Mouse (Mus musculus) layer of hippocampus, adult 18-20 months (tissue): ENCODE data around the gene Calcrl. TPM values are rescaled to one million over a fixed set of nuclear protein-coding genes. Genes with fewer than 3 reads are reported as not detected.
A peak's percentile ranks its signal among the peaks of the same experiment; 100 is the strongest.

Source experiments
- DNase-seq, 2 experiments: peaks; one replicate each; pipeline ENCODE4 v3.0.0; 2022; ENCODE audit warnings: low spot score in 2 of 2
- long read RNA-seq: library from polyadenylated mRNA; stranded (forward); transcript quantifications from one replicate; pipeline ENCODE4 v2.0.0, GENCODE M21; 2021
- total RNA-seq, 2 experiments: library from RNA; stranded (reverse); gene quantifications; 2 replicates each; pipeline ENCODE4 v1.2.3; 2021

Gene Calcrl
- 1 to 10 TPM; 6.9 to 8.5 TPM for total RNA-seq
- long read RNA-seq, partial matches to known transcripts: 1 of 1 reads
- long read RNA-seq, other reads (novel, unspliced or antisense): 0 of 1 reads

- DNase-seq: peak; percentile 34 to 53
These were observed at the start of gene Calcrl for GRCm38 (mm10) chr2:84425138-84425537. Calcrl (minus strand) TSS chr2:84425411.

GRCm38 (mm10) chr2:84474651-84475050 is 49.4 kb upstream of the Calcrl start:
- no peak for DNase-seq

GRCm38 (mm10) chr2:84473941-84474530 is 48.8 kb upstream of the Calcrl start:
- DNase-seq: no peak

GRCm38 (mm10) chr2:84467391-84467790 is 42.2 kb upstream of the Calcrl start:
- no peak for DNase-seq

GRCm38 (mm10) chr2:84464956-84465355 is 39.7 kb upstream of the Calcrl start:
- DNase-seq: no peak

- DNase-seq: no peak
These were observed 37.2 kb upstream of the Calcrl start for GRCm38 (mm10) chr2:84462411-84462810.

- no peak for DNase-seq
These were observed 34.5 kb upstream of the Calcrl start for GRCm38 (mm10) chr2:84459651-84460177.

GRCm38 (mm10) chr2:84457221-84457620 is 32.0 kb upstream of the Calcrl start:
- DNase-seq: no peak

GRCm38 (mm10) chr2:84455236-84455799 is 30.1 kb upstream of the Calcrl start:
- DNase-seq: peak; percentile 38 to 82

- peak in 1 of 2 experiments; percentile 13 for DNase-seq
These were observed 29.5 kb upstream of the Calcrl start for GRCm38 (mm10) chr2:84454551-84455235.

GRCm38 (mm10) chr2:84454051-84454450 is 28.8 kb upstream of the Calcrl start:
- peak in 1 of 2 experiments; percentile 55 for DNase-seq

GRCm38 (mm10) chr2:84445499-84445898 is 20.3 kb upstream of the Calcrl start:
- DNase-seq: no peak

GRCm38 (mm10) chr2:84441940-84442339 is 16.7 kb upstream of the Calcrl start:
- DNase-seq: no peak

- peak in 1 of 2 experiments; percentile 79 for DNase-seq
These were observed 4.5 kb upstream of the Calcrl start for GRCm38 (mm10) chr2:84429724-84430123.

- no peak for DNase-seq
These were observed 3.6 kb upstream of the Calcrl start for GRCm38 (mm10) chr2:84428836-84429235.

GRCm38 (mm10) chr2:84426531-84426930 is 1.3 kb upstream of the Calcrl start:
- no peak for DNase-seq

GRCm38 (mm10) chr2:84416501-84416900 is 8.7 kb downstream of the Calcrl start:
- no peak for DNase-seq

GRCm38 (mm10) chr2:84409796-84410592 is 15.2 kb downstream of the Calcrl start:
- DNase-seq: no peak

- DNase-seq: no peak
These were observed 20.4 kb downstream of the Calcrl start for GRCm38 (mm10) chr2:84404834-84405233.

- DNase-seq: no peak
These were observed 22.5 kb downstream of the Calcrl start for GRCm38 (mm10) chr2:84402713-84403112.

- no peak for DNase-seq
These were observed 28.7 kb downstream of the Calcrl start for GRCm38 (mm10) chr2:84396557-84396956.
